Mouse (Mus musculus) spleen, adult 2 months (tissue): ENCODE data around the gene Opa1.

ENCODE experiments used
- CTCF ChIP-seq: fragments of 200-500 bp; IDR thresholded peaks from 2 replicates; pipeline ENCODE4 v1.5.1; 2011; ENCODE audit warnings: mild to moderate bottlenecking, inconsistent platforms; ENCODE audit not compliant: insufficient read depth, insufficient read length, insufficient replicate concordance; ENCODE audit errors: extremely low read depth
- POLR2A ChIP-seq: fragments of 200-500 bp; IDR thresholded peaks from 2 replicates; pipeline ENCODE4 v1.6.1; 2011; ENCODE audit warnings: low read depth, low read length, inconsistent platforms

GRCm38 (mm10) chr16:29689187-29689819, 110.2 kb downstream of the Opa1 start:
- TF ChIP-seq CTCF: no peak
- TF ChIP-seq POLR2A: no peak
